Mouse (Mus musculus) erythroblast, embryonic 14.5 days (primary cell): ENCODE results near the gene Fam71e2.

Experiments used
- GATA1 ChIP-seq: IDR thresholded peaks from 2 replicates; pipeline ENCODE4 v1.6.1; 2012; ENCODE audit warnings: low read length, inconsistent platforms, mixed read lengths
- TAL1 ChIP-seq: IDR thresholded peaks from 3 replicates; pipeline ENCODE4 v1.6.1; 2012; ENCODE audit warnings: low read length, inconsistent platforms, mixed read lengths

GRCm38 (mm10) chr7:4802247-4802646 lies 31.1 kb upstream of the Fam71e2 start:
- TF ChIP-seq TAL1 = no peak
- TF ChIP-seq GATA1 = no peak
